Mouse (Mus musculus): ENCODE data around the gene Chic2. TPM values are rescaled to one million over a fixed set of nuclear protein-coding genes. Genes with fewer than 3 reads are reported as not detected.

The Chic2 gene
- polyA plus RNA-seq, 1 experiment, result 6.4 TPM

DNA sequence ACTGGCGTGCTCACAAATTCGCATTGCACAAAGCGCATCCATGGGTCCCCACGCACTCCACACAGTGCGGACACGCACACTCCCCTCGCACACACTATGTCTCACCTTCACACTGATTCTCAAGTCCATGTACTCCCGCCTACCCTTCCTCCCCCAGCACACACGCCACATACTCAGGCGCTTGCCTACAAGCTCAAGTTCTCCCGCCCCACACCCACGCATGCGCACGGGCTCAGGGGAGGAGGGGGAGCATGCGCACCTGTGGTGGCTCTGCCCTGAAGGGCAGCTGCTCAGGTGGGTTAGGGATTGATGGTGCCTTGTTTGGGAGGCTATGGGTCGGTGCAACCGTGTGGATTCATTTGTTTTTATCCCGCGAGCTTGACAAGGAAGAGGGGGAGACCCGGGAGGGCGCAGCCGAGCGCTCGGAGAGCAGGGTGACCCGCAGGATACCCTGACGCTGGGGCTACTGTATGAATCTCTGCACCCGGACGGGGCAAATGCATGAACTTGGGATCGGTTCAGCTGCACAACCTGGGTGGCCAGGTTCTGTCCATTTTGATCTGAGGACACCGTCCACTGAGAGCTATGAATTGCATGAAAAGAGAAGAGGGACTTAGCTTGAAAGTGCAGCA lies 22.7 kb upstream of the Chic2 start:
- no peak for DNase-seq (ENCODE audit: low read depth)

DNA sequence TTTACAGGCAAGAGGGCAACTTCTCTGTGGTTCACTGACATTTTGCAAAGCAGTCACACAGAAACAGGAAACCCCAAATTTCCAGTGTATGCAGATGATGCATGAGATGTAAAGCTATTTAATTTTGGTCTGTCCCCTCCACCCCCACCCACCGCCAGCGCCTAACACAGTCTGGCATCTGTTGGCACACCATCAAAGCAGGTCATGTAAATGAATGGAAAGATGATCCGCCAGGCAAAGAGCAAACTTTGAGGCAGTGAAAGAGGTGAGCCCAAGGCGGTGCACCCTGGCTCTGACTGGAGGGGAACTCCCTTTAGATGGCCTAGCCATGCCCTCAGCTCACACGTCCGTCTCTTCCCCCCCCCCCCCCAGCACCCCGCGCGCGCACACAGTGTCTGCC lies 22.1 kb upstream of the Chic2 start:
- DNase-seq (ENCODE audit: low read depth), result no peak

DNA sequence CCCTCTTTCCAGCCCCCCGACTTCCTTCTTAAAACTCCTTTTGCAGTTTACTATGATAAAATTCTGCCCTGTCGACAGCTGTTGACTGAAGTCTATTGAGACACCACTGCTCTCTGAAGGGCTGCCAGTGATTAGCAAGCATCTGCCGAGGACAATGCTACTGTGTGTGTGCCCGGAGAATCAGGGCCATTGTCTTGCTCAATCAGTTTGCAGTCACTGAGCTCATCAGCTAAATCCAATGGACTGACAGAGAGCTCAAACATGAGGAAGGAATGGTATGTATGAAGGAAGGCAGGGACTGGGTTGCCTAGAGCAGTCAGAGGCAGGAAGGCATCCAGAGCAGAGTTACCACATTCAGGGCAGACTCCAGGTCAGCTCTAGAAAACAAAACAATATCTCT lies 18.6 kb upstream of the Chic2 start:
- DNase-seq (ENCODE audit: low read depth), result no peak

DNA sequence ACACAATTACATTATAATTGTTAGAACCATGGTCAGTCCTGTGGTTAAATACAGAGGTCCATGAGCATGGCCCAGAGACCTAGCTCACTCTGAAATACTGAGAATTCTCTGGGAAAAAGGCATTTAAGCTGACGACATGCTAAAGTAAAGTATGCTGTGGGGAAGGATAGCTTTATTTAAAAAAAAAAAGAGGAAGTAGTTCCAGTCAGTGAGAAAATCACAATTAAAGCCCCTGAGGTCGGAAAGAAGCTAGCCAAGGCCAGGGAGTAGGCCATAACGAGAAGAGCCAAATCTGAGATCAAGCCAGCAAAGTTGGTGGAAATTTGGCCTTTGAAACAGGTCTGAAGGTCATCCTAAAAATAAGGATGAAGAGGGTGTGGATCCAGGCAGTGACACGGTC lies 6.5 kb upstream of the Chic2 start:
- DNase-seq (ENCODE audit: low read depth), result no peak

DNA sequence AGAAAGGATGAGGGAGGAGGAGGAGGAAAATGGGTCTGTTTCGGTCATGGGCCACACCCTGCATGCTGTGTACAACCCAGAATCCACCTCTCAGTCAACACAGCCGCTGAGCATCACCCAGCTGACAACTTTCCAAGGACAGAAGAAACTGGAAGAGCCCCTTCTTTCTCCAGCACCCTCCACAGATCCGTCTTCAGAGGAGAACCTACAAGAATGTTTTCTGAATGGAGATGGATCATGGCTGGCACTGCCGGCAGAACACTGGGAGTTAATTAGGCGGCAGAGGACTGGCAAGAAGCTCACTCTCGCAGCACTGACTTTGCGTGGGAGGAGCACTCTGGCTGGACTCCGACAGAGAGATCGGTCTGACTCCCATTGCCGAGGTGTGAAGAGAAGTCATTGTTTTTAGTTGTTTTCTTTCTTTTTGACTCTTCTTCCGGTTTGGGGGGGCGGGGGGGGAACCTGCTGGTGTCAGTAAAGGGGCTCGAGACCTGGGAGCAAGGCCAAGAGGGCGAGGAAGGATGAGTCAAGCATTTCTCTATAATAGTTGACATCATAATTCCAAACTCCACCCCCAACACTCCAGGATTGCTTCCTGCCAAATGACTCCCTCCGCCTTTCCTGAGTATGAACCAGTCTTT lies 2.2 kb upstream of the Chic2 start:
- DNase-seq (ENCODE audit: low read depth), result no peak

DNA sequence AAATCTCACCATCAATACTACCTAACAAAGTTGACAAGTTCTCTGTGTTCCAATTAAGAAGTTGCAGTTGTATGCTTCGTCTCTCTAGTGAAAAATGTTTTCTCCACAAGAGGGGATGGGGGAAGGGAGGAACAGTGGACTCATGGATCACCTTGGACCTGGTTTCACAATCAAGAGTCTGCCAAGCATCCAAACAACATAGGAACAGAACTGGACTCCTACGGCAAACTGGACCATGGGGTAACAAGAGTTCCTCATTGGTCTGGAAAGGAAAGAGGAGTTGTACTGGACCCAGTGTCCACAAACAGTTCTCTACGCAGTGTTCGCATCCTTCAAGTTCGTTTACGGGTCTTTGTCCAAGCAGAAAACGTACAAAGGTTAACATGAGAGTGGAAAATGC lies 797 bp upstream of the Chic2 start:
- no peak for DNase-seq (ENCODE audit: low read depth)

DNA sequence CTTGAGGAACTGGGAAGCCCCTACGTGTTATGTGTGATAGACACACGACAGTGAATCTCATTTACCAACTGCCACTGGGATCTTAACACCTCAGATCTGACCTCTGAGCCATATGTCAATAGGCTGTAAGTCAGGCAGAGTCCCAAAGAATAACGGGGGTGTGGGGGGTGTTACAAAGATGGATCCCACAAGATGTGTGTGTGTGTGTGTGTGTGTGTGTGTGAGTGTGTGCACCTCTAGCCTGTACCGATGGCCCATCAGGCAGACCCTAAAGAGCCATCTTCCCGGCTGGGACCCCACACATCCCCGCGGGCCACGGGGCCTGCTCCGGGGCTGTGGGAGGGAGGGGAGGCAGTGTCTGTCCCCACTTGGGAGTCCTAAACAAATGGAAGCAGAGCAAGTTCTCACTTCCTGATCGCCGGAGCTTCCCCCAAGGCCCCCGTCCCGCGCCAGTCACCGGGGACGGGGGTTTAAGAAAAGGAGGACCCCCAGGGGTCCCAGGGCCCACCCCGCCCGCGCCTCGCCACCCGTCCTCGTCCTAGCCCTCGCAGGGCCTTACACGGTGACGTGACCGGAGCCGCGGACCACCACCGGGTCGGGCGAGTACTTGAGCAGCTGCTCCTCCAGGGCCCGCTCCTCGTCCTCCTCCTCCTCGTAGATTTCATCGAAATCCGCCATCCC lies 813 bp downstream of the Chic2 start:
- no peak for DNase-seq (ENCODE audit: low read depth)

DNA sequence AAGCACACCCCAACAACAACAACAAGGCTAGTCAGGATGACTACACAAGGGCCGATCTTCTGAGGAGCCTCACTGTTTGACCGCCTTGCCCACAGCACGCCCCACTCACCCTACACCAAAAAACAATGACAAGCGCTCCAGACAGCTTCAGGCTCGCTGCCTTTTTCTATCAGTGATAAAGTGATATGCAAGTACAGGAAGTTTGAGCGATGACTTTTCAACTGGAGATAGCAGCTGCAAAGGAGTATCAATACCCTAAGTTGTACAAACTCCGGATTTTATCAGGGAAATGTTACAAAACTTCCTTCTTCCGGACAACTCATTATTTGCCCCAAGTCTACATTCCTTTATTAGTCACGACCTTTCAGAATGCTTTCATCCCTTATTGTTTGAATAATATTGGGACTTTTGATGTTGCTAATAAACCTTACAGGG lies 1.5 kb downstream of the Chic2 start:
- DNase-seq (ENCODE audit: low read depth), result no peak

DNA sequence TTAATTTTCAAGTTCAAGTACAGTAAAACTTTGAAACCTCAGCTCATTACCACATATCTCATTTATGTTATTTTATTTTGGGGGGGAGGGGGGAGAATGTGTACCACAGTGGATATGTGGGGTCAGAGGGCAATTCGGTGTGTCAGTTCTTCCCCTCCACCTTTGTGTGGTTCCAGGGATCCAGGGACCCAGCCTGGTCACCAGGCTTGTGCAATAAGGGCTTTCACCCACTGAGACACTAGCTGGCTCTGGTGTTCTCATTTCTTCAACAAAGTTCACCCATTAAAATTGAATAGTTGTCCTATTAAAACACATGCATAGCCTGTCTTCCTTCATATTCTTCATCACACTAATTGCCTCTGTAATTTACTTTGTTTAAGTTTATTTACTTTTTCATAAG lies 5.3 kb downstream of the Chic2 start:
- DNase-seq (ENCODE audit: low read depth), result no peak

DNA sequence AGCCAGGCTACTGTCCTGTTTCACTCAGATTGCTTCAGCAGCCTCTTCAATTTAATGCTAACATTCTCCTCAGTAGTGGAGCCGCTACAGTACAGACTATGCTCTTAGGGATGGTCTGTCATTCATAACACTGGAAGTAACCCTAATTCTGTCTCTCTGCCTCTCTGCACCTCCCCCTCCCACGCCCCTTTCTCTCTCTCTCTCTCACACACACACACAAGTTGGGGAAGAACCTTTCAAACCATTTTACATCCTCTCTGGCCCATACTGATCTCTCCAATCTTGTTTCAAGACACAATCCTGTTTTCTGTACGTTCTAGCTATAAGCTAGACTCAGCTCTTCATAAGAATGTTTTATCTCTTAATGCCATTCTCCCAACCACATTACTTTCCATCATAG lies 9.1 kb downstream of the Chic2 start:
- no peak for DNase-seq (ENCODE audit: low read depth)

DNA sequence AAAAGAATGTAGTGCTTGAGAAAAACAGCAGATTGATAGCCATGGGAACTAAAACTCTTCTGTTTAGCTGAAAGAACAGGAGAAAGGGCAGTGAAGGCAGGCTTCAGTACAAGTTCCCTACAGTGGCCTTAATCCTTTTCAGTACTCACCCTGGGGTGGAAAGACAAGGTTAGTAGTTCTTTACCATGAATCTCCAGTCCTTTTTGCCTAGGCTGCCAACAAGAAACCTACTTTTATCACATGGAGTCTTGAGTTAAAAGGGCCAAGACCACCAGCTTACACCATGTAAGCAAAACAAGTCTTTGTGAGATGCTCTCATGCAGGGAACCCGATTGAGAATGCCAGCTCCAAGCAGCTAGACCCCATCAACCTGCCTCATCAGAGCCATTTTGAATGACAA lies 29.8 kb downstream of the Chic2 start:
- no peak for DNase-seq (ENCODE audit: low read depth)

DNA sequence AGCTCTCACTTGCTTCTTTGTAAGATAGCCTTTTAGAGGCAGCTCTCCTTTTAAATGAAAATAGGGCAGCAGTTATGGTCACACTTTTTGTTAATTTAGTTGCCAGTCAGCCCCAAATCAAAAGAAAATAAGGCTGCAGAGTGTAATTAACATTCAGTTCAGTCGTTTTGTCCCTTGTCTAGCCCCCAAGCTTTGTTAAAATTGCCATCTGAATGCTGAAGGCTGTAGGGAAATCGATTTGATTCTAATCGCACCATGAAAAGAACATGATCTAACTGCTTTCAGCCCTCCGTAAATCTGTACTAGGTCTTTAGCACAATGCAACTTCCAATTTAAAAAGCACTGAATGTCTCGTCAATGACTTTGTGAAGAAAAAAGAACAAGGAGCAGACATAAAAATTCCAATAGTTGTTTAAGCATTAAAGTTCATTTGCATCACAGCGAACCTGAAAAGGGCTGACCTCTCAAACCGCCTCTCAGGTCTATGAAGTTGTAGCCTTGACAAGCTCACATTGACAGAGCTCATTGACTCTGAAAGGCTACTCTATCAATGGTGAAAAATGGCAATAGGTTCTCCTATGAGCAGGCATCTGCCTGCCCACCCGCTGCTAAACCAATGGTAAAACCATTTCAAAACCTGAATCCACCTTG lies 31.7 kb downstream of the Chic2 start:
- no peak for DNase-seq (ENCODE audit: low read depth)

DNA sequence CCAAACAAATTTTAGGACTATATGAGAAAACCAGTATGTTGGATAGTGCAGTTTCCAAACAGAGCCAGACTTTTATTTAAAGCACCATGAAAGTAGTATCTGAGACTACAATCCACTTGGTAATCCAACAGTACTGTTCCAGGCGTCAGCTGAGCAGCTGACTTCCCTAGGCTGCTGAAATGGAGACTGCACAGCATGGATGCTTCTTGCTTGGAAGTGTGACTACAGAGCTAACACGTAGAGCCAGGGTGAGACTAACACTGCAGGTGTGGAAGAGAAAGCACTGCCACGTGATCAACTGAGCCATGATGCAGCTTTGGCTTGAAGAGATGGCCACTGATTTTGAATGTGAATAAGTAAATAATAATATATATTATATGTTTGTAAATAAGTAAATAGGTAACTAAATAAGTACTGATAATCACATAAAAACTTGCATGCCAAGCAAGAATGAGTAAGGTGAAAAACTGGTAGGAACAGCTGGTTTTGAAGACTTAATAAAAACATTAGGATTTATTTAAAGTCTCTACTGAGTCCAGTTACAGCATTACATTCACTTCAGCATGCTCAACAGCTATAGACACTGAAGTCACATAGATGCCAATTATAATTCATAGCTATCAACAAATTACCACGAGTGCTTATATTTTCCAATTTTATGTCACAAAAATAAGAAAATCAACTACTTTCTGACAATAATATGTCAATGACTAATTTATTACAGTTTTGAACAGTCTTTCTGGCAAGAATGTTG lies 32.4 kb downstream of the Chic2 start:
- no peak for DNase-seq (ENCODE audit: low read depth)

DNA sequence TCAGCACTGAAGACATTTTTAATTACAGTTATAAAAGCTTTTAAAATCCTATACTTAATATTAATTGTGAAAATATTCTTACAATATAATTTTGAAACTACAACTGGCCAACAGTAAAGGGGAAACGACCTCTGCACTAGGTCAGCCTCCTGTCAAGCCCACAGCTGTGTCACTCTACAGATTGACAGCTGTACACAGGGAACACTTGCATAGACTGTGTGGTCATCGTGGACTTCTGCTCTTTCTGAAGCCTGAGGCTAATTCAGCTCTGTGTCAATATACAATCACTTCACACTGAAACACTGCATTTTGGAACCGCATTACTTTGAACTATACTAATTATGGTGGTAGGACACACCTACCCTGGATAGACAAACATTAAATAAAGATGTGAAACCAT lies 39.8 kb downstream of the Chic2 start:
- DNase-seq (ENCODE audit: low read depth), result no peak

DNA sequence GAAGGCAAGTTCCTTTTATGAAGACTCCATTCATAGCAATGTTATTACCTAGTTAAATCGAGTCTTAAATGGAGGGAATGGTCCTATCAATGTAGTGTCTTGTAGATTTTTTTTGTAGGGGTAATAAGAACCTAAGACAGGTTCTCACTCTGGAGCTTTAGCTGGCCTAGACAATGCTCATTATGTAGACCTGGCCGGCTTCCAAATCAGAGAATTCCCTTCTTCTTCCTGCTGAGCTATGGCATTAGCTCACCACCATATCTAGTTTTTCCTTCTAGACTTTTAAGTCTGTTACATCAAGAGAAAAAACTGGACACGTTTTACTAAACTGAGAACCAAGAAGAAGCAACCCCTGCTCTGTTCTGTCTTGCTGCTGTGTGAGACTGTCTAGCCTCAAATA lies 42.5 kb downstream of the Chic2 start:
- DNase-seq (ENCODE audit: low read depth), result no peak

DNA sequence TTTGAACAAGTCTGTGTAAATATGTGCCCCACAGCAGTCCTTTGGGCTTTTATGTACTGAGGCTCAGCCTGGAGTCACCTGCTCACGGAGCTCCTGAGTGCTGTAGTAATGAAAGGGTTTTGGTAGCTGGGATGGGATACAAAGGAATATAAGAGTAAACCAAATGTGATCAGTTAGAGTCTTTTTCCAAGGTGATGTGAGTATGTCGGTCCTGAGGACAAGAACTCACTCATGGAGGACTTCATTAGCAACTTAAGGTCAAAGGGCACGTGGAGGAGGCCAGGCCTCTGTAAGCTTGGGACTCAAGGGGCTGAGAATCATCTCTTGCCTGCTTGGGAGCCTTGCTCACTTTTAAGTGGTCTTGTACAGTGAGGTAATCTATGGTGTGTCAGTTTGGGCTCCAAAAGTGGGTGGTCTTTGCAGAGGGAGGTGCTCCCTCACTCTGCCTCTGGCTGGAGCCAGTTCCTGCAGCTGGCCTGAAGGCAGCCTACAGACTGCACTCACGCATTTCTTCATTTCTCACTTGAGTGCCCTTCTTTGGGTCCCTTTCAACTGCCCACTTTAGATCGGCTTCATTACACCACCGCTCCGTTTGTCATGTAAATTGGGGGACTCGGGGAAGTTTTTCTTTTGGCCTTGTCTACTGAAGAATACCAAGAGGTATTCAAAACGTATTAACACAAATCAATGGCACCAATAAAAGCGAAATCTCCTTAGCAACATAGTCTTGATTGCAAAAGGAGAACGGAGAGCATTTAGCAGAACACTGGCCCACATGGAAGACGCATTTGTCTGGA lies 45.7 kb downstream of the Chic2 start:
- DNase-seq (ENCODE audit: low read depth), result no peak

DNA sequence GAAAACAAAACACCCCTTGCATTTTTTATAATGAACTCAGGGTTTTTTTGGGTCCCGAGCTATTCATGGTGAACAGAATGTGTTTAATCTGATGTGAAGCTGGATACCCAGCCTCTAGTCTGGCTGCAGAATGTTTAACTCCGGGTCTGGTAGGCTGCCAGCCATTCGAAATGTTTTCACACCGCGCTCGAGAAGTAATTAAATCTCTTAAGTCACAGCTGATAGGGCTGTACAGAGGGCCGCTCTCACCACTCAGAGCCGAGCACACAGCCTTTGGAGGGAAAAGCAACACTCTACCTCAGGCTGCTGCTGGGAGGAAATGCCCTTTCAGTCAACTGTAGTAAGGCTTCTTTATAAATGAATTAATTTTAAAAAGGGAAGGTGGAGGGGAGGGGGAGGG lies 49.6 kb downstream of the Chic2 start:
- no peak for DNase-seq (ENCODE audit: low read depth)

DNA sequence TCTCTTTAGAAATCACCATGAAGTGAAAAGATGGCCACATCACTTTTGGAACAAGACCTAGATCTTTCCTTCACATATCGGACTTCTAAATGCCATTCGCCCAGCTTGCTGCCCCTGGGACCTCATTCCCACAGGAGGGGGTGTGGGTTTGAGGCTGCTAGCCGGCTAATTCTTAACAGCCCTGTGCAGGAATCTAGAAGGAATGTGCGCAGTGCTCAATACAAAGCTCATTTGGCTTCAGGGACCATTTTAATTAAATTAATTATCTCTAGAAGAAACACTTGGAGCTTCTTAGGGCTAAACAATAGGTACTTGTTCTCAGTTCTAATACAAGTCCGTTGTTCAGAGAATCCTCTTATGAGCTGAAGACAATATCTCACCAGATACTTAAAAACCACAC lies 60.5 kb downstream of the Chic2 start:
- DNase-seq (ENCODE audit: low read depth), result no peak

DNA sequence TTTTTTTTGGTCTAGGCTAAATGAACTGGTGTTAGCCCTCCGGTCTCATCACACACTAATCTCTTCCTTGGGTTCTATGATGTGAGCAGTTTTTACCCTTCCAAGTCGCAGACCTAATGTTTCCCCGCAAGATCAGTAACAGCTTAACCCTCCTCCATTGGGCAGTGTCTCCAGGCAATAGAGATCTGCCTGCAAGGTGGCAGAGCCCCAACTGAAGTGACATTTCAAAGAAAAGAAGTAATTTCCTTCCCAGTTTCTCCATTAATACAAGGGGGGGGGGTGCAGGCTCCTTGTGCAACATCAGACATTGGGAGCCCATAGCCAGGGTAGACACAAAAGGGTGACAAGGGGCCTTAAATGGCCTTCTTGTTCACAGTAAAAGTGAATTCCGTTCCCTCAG lies 64.0 kb downstream of the Chic2 start:
- DNase-seq (ENCODE audit: low read depth), result no peak

DNA sequence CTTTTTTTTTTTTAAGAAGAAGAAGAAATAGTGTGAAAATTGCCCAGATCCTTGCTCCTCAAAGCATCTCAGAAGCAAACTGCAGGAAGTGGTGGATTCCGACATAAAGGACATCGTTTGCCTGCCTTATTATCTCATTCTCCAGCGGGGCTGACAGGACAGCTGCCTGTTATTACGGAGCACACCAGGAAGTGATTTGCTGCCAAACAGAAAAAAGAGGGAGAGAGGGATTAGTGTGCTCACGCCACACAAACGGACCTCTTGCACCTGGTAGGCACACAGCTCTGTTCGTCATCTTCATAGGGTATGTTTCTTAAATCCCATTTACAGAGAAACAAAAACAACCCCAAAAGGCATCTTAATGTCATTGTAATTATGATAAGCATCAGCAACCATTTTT lies 64.4 kb downstream of the Chic2 start:
- DNase-seq (ENCODE audit: low read depth), result no peak

DNA sequence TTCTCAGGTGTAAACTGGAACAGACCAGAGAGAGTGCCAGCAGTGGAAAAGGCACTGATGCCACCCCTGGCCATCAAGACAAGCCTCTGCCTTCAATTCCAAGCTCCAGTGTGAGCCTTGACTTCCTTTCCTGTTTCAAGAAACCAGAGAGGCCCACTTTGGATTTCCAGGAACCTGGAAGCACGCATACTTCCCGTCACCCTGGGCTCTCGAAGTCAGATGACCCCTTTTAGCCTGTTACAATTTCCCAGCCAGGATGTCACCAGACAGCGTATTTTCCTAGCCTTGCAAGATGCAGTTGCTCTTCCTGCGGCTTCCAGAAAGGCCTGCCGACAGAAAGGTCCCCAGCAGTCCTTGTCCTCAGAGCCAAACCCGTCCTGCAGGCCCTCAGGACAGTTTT lies 65.0 kb downstream of the Chic2 start:
- DNase-seq (ENCODE audit: low read depth), result no peak

Data from gonadal fat pad, adult 2 months (tissue).